Mouse (Mus musculus): ENCODE measurements around the gene Hs1bp3.

DNA sequence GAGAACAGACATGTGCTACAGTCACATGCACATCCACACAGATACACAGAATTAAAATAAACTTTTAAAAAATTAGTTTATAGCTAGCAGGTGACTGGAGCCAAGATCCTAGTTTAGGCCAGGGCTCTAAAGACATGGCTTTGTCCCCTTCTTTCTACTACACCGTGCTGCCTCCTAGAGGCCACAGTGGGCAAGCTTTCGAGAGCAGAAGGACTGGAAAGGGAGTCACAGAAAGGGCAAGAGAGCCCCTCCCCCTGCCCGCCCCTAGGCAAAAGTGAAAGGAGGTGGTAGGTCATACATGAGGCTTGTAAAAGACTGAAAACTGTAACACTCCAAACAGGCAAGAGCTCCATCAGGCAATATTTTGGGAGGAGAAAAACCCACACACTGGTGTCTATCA lies 25.3 kb upstream of the Hs1bp3 start:
- TF ChIP-seq POLR2A (IDR thresholded peaks at IDR 0.05; ENCODE audit: insufficient read depth, low read depth, low read length) (no peak), CTCF (IDR thresholded peaks at IDR 0.05; ENCODE audit: insufficient read depth, low read depth, low read length) (no peak)
